Mouse (Mus musculus) stomach, embryonic 16.5 days (tissue): ENCODE data around the gene Ralgapb. TPM values are rescaled to one million over a fixed set of nuclear protein-coding genes. Genes with fewer than 3 reads are reported as not detected.

Experiments used
- ATAC-seq: fragments of 200-750 bp; cut with Nextera tagmentation; 2 replicates; pipeline ENCODE4 v1.8.0; 2017; ENCODE audit warnings: moderate number of reproducible peaks, moderate TSS enrichment; ENCODE audit not compliant: insufficient read depth, low FRiP score
- H3K27ac ChIP-seq: fragments of 300-500 bp; sonication (generic); 2 replicates; pipeline ENCODE4 v1.5.1; 2014; ENCODE audit warnings: low read length
- H3K27me3 ChIP-seq: fragments of 300-500 bp; sonication (generic); 2 replicates; pipeline ENCODE4 v1.6.1; 2014; ENCODE audit warnings: low read length, control low read depth, mixed read lengths; ENCODE audit not compliant: control insufficient read depth, insufficient read depth
- H3K36me3 ChIP-seq: fragments of 300-500 bp; sonication (generic); 2 replicates; pipeline ENCODE4 v1.6.1; 2014; ENCODE audit warnings: low read length; ENCODE audit not compliant: control insufficient read depth, insufficient read depth
- H3K4me1 ChIP-seq: fragments of 300-500 bp; sonication (generic); 2 replicates; pipeline ENCODE4 v1.6.1; 2014; ENCODE audit warnings: low read length, control low read depth, mixed read lengths; ENCODE audit not compliant: control insufficient read depth, insufficient read depth
- H3K4me2 ChIP-seq: fragments of 300-500 bp; sonication (generic); 2 replicates; pipeline ENCODE4 v1.6.1; 2014; ENCODE audit warnings: low read depth, low read length, mixed read lengths
- H3K4me3 ChIP-seq: fragments of 300-500 bp; sonication (generic); replicated peaks from 2 replicates; pipeline ENCODE4 v1.5.1; 2014; ENCODE audit warnings: mild to moderate bottlenecking, low read length
- H3K9ac ChIP-seq: fragments of 300-500 bp; sonication (generic); 2 replicates; pipeline ENCODE4 v1.6.1; 2014; ENCODE audit warnings: low read length
- H3K9me3 ChIP-seq: fragments of 300-500 bp; sonication (generic); replicated peaks from 2 replicates; pipeline ENCODE4 v1.6.1; 2016; ENCODE audit warnings: low read length, control low read depth; ENCODE audit not compliant: control insufficient read depth
- WGBS: fragments of 180-500 bp; shearing (Covaris S2); extraction: QIAGEN DNeasy Blood & Tissue Kit; methylation state at CpG from one replicate; pipeline ENCODE4 v1.1.7; 2014; 5-methylcytosine and 5-hydroxymethylcytosine counted together
- polyA plus RNA-seq: library from polyadenylated mRNA; unstranded; fragments of >200 nt; fragmentation: Nextera tagmentation; extraction: Ambion mirVana; gene quantifications from 2 replicates; pipeline ENCODE4 v1.2.1, GENCODE M21; 2015

Gene Ralgapb
- polyA plus RNA-seq, 1 experiment from 2014 or later = 13.2 TPM

GRCm38 (mm10) chr2:158519800-158520199 lies 110.2 kb downstream of the Ralgapb start:
- Histone ChIP-seq H3K27ac (no peak overlapping the region), H3K27me3 (no peaks in the 10 kb centered on the region), H3K36me3 (no peaks in the 10 kb centered on the region), H3K4me1 (no peaks in the 10 kb centered on the region), H3K4me2 (no peak overlapping the region), H3K9ac (no peak overlapping the region), H3K4me3 (no peak overlapping the region), H3K9me3 (no peaks in the 10 kb centered on the region)
- no peak for ATAC-seq
- 76% methylated on average over 6 of the region's 6 CpGs for WGBS

DNA sequence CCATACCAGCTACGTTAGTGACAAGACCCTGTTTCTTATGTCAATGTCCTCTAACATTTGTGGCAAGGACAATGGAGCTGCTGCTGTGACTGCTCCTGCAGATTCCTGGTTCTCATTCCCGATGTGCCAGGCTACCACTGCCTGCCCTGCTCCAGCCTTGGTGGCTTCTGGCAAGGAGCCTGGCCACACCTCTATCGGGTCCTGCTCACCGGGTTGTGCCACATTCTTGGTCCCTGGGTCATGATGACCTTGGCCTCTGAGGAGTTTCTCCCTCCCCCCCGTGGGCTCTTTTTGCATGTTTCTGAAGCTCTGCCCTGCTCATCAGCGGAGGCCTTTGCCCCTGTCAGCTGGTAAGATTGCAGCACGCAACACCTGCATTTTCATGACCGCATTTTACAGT lies 113.4 kb downstream of the Ralgapb start:
- Histone ChIP-seq H3K36me3 (no peaks in the 10 kb centered on the region), H3K4me3 (no peak overlapping the region), H3K27ac (no peak overlapping the region), H3K9ac (no peak overlapping the region), H3K4me1 (no peaks in the 10 kb centered on the region), H3K4me2 (no peak overlapping the region), H3K9me3 (no peaks in the 10 kb centered on the region), H3K27me3 (no peaks in the 10 kb centered on the region)
- ATAC-seq = no peak
- 61% methylated on average over 8 of the region's 8 CpGs for WGBS

DNA sequence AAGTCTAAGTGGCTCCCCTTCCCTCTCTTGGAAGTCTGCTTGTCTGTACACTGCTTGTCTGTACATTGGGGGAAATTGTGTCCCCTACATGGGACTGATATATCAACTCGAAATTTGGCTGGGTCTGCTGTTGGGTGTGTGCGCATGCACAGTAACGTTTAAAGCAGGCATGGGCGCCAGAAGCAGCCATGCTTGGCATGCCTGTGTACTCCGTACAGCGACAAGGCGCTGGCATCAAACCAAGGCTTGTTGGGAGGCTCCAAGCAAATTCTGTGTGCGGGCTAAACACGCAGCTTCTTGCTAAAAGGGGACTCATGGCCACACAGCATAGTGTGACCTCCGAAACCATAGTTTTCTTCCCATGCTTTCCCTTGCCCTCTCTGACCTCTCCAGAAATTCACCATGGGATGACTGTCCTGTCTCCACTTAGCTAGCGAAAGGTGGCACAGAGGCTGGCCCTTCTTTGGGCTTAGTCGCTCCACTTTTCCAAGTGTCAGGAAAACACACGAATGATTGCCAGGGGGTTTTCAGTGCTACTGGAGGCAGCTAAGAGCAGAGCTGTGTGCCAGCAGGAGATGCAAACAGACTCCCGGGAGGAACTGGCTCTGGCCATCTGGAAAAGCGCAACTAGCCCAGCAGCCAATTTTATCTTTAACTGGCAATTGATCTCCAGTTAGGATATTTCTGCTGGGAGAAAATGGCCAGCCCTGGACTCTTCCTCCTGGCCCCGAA lies 114.6 kb downstream of the Ralgapb start:
- H3K9ac ChIP-seq = no peak overlapping the region
- H3K4me2 ChIP-seq = no peak overlapping the region
- no peaks in the 10 kb centered on the region for H3K4me1 ChIP-seq
- 81% methylated on average over 16 of the region's 16 CpGs for WGBS
- no peak for ATAC-seq
- H3K27me3 ChIP-seq = no peaks in the 10 kb centered on the region
- H3K36me3 ChIP-seq = no peaks in the 10 kb centered on the region
- H3K27ac ChIP-seq = no peak overlapping the region
- H3K9me3 ChIP-seq = no peaks in the 10 kb centered on the region
- H3K4me3 ChIP-seq = no peak overlapping the region

- no peak overlapping the region for H3K9ac ChIP-seq
- no peaks in the 10 kb centered on the region for H3K4me1 ChIP-seq
- H3K27ac ChIP-seq = no peak overlapping the region
- WGBS = 5% methylated on average over 4 of the region's 4 CpGs
- H3K4me3 ChIP-seq = no peak overlapping the region
- no peaks in the 10 kb centered on the region for H3K36me3 ChIP-seq
- no peak overlapping the region for H3K4me2 ChIP-seq
- H3K27me3 ChIP-seq = no peaks in the 10 kb centered on the region
- H3K9me3 ChIP-seq = no peaks in the 10 kb centered on the region
- 0 out of 2 replicates have a peak, but pooled peaks have one; percentile 25 for ATAC-seq
Measured at GRCm38 (mm10) chr2:158534090-158534489, 124.4 kb downstream of the Ralgapb start.

- H3K27ac ChIP-seq = no peak overlapping the region
- H3K4me3 ChIP-seq = no peak overlapping the region
- WGBS = 78% methylated on average over 8 of the region's 8 CpGs
- no peak overlapping the region for H3K9ac ChIP-seq
- ATAC-seq = no peak
- H3K4me1 ChIP-seq = no peaks in the 10 kb centered on the region
- H3K4me2 ChIP-seq = no peak overlapping the region
- no peaks in the 10 kb centered on the region for H3K9me3 ChIP-seq
- no peaks in the 10 kb centered on the region for H3K27me3 ChIP-seq
- no peaks in the 10 kb centered on the region for H3K36me3 ChIP-seq
Measured at GRCm38 (mm10) chr2:158534559-158534958, 124.9 kb downstream of the Ralgapb start.

GRCm38 (mm10) chr2:158539433-158540305 lies 130.0 kb downstream of the Ralgapb start:
- Histone ChIP-seq H3K9me3 (no peaks in the 10 kb centered on the region), H3K4me2 (0 out of 2 replicates have a peak overlapping the region, but pooled peaks have one; percentile 19), H3K4me3 (no peak overlapping the region), H3K27me3 (no peaks in the 10 kb centered on the region), H3K9ac (no peak overlapping the region), H3K36me3 (no peaks in the 10 kb centered on the region), H3K4me1 (no peaks in the 10 kb centered on the region), H3K27ac (no peak overlapping the region)
- no peak for ATAC-seq
- 45% methylated on average over 24 of the region's 24 CpGs for WGBS

GRCm38 (mm10) chr2:158541286-158541685 lies 131.6 kb downstream of the Ralgapb start:
- Histone ChIP-seq H3K27me3 (no peaks in the 10 kb centered on the region), H3K4me2 (no peak overlapping the region), H3K27ac (no peak overlapping the region), H3K9me3 (no peaks in the 10 kb centered on the region), H3K4me3 (no peak overlapping the region), H3K4me1 (no peaks in the 10 kb centered on the region), H3K9ac (no peak overlapping the region), H3K36me3 (no peaks in the 10 kb centered on the region)
- no peak for ATAC-seq
- WGBS = 48% methylated on average over 4 of the region's 4 CpGs

DNA sequence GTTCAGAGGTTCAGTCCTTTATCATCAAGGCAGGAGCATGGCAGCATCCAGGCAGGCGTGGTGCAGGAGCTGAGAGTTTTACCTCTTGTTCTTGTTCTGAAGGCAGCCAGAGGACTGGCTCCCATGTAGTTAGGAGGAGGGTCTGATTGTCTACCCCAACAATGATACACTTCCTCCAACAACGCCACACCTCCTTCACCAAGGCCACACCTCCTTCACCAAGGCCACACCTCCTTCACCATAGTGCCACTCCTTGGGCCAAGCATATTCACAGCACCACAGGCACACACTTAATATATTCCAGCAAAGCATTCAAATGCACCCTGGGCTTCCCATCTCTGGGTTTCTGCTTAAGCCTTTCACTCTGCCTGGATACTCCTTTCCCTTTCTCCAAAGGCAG lies 135.6 kb downstream of the Ralgapb start:
- H3K9me3 ChIP-seq = no peaks in the 10 kb centered on the region
- no peak overlapping the region for H3K4me2 ChIP-seq
- no peak overlapping the region for H3K9ac ChIP-seq
- no peaks in the 10 kb centered on the region for H3K36me3 ChIP-seq
- no peaks in the 10 kb centered on the region for H3K27me3 ChIP-seq
- ATAC-seq = no peak
- no peaks in the 10 kb centered on the region for H3K4me1 ChIP-seq
- no peak overlapping the region for H3K27ac ChIP-seq
- WGBS = 67% methylated on average over 2 of the region's 2 CpGs
- no peak overlapping the region for H3K4me3 ChIP-seq

DNA sequence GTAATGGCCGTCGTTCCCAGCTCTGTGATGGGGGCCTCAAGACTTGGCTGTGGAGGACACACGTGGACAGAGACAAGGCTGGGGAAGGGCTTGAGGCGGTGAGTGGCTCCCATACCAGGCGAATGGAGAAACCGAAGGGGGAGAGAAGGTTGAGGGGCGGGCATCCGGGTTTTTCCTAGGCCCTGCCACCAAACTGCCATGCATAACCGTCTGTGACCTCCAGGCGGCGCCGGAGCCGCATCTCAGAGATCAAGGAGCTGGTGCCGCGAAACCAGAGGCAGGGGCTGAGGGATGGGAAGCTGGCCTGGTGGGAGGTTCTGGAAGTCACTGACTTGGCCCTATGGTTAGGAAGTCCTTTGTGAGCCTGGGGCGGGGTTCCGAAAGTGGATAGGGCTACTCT lies 137.1 kb downstream of the Ralgapb start:
- Histone ChIP-seq H3K27ac (no peak overlapping the region), H3K4me1 (no peaks in the 10 kb centered on the region), H3K4me3 (no peak overlapping the region), H3K36me3 (no peaks in the 10 kb centered on the region), H3K9me3 (no peaks in the 10 kb centered on the region), H3K27me3 (no peaks in the 10 kb centered on the region), H3K9ac (0 out of 2 replicates have a peak overlapping the region, but pooled peaks have one; percentile 26), H3K4me2 (no peak overlapping the region)
- ATAC-seq = 0 out of 2 replicates have a peak, but pooled peaks have one; percentile 38
- 5% methylated on average over 17 of the region's 17 CpGs for WGBS
